Mouse (Mus musculus): ENCODE measurements around the gene Trmt1. TPM values are rescaled to one million over a fixed set of nuclear protein-coding genes. Genes with fewer than 3 reads are reported as not detected.

Gene Trmt1
- polyA plus RNA-seq, 1 experiment from 2014 or later, result 62.1 TPM

- no peak for DNase-seq (ENCODE audit: low spot score)
- WGBS, result under 1% methylated on average over 58 of the region's 62 CpGs
These were observed 1.0 kb downstream of the Trmt1 start for GRCm38 (mm10) chr8:84687003-84687704.

GRCm38 (mm10) chr8:84687705-84688100 lies 1.6 kb downstream of the Trmt1 start, which contains the start of gene Nacc1:
Gene Nacc1, minus strand, starts transcription at chr8:84687862.
- H3K4me2 ChIP-seq (replicated peaks), result peak within 1 kb of the TSS; percentile 94
- H3K4me1 ChIP-seq (replicated peaks; ENCODE audit: control insufficient read depth, insufficient read depth, low read length), result peaks cover 41% of the 10 kb centered on the region
- H3K9ac ChIP-seq, result peak within 1 kb of the TSS; percentile 100
- H3K36me3 ChIP-seq (replicated peaks; ENCODE audit: control insufficient read depth, insufficient read depth), result peaks cover 13% of the 10 kb centered on the region
- WGBS, result 0% methylated on average over 37 of the region's 37 CpGs
- peak within 1 kb of the TSS; percentile 91 for H3K27ac ChIP-seq
- H3K27me3 ChIP-seq (ENCODE audit: control insufficient read depth, insufficient read depth, low read length), result no peaks in the 10 kb centered on the region
- H3K9me3 ChIP-seq (ENCODE audit: control insufficient read depth, low read length), result no peaks in the 10 kb centered on the region
- peak within 1 kb of the TSS; percentile 100 for H3K4me3 ChIP-seq (replicated peaks; ENCODE audit: low read length)
- ATAC-seq (ENCODE audit: low FRiP score) (peak; percentile 80), DNase-seq (ENCODE audit: low spot score) (peak; percentile 89)

More at GRCm38 (mm10) chr8:84687003-84687704, 1.0 kb downstream of the Trmt1 start:
- peak; percentile 7; the same call in 1 of the 2 replicates for ATAC-seq (ENCODE audit: low FRiP score)
- Histone ChIP-seq H3K27ac (peak overlapping the region; percentile 91), H3K9ac (peak overlapping the region; percentile 100), H3K9me3 (ENCODE audit: control insufficient read depth, low read length) (no peaks in the 10 kb centered on the region), H3K4me1 (replicated peaks; ENCODE audit: control insufficient read depth, insufficient read depth, low read length) (peaks cover 41% of the 10 kb centered on the region), H3K4me3 (replicated peaks; ENCODE audit: low read length) (peak overlapping the region; percentile 100), H3K4me2 (replicated peaks) (peak overlapping the region; percentile 94), H3K27me3 (ENCODE audit: control insufficient read depth, insufficient read depth, low read length) (no peaks in the 10 kb centered on the region), H3K36me3 (replicated peaks; ENCODE audit: control insufficient read depth, insufficient read depth) (peaks cover 9% of the 10 kb centered on the region)

GRCm38 (mm10) chr8:84689091-84689915 lies 3.2 kb downstream of the Trmt1 start:
- Histone ChIP-seq H3K4me1 (replicated peaks; ENCODE audit: control insufficient read depth, insufficient read depth, low read length) (peaks cover 41% of the 10 kb centered on the region), H3K27me3 (ENCODE audit: control insufficient read depth, insufficient read depth, low read length) (no peaks in the 10 kb centered on the region), H3K9me3 (ENCODE audit: control insufficient read depth, low read length) (no peaks in the 10 kb centered on the region), H3K9ac (peak overlapping the region; percentile 69), H3K36me3 (replicated peaks; ENCODE audit: control insufficient read depth, insufficient read depth) (peaks cover 24% of the 10 kb centered on the region), H3K4me2 (replicated peaks) (peak overlapping the region; percentile 94), H3K27ac (no peak overlapping the region; the same call in 1 of the 2 replicates), H3K4me3 (replicated peaks; ENCODE audit: low read length) (peak overlapping the region; percentile 67)
- under 1% methylated on average over 47 of the region's 47 CpGs for WGBS
- peak; percentile 89 for ATAC-seq (ENCODE audit: low FRiP score)
- DNase-seq (ENCODE audit: low spot score), result peak; percentile 85

- no peak overlapping the region for H3K4me2 ChIP-seq (replicated peaks)
- no peak overlapping the region for H3K4me3 ChIP-seq (replicated peaks; ENCODE audit: low read length)
- H3K27ac ChIP-seq, result no peak overlapping the region
- H3K9ac ChIP-seq, result no peak overlapping the region
- H3K9me3 ChIP-seq (ENCODE audit: control insufficient read depth, low read length), result no peaks in the 10 kb centered on the region
- H3K36me3 ChIP-seq (replicated peaks; ENCODE audit: control insufficient read depth, insufficient read depth), result peaks cover 63% of the 10 kb centered on the region
- no peaks in the 10 kb centered on the region for H3K27me3 ChIP-seq (ENCODE audit: control insufficient read depth, insufficient read depth, low read length)
- no peak for DNase-seq (ENCODE audit: low spot score)
- peaks cover 13% of the 10 kb centered on the region; the same call in 1 of the 2 replicates for H3K4me1 ChIP-seq (replicated peaks; ENCODE audit: control insufficient read depth, insufficient read depth, low read length)
- ATAC-seq (ENCODE audit: low FRiP score), result no peak
- 82% methylated on average over 4 of the region's 4 CpGs for WGBS
These were observed 7.2 kb downstream of the Trmt1 start for GRCm38 (mm10) chr8:84693332-84693731.

- no peak for ATAC-seq (ENCODE audit: low FRiP score)
- Histone ChIP-seq H3K27me3 (ENCODE audit: control insufficient read depth, insufficient read depth, low read length) (no peaks in the 10 kb centered on the region), H3K9ac (no peak overlapping the region), H3K4me2 (replicated peaks) (no peak overlapping the region), H3K27ac (no peak overlapping the region), H3K4me3 (replicated peaks; ENCODE audit: low read length) (no peak overlapping the region), H3K4me1 (replicated peaks; ENCODE audit: control insufficient read depth, insufficient read depth, low read length) (peaks cover 2% of the 10 kb centered on the region; the same call in 1 of the 2 replicates), H3K9me3 (ENCODE audit: control insufficient read depth, low read length) (no peaks in the 10 kb centered on the region), H3K36me3 (replicated peaks; ENCODE audit: control insufficient read depth, insufficient read depth) (peaks cover 76% of the 10 kb centered on the region)
- no peak for DNase-seq (ENCODE audit: low spot score)
- WGBS, result 94% methylated on average over 6 of the region's 6 CpGs
These were observed 9.0 kb downstream of the Trmt1 start for GRCm38 (mm10) chr8:84695140-84695539.

GRCm38 (mm10) chr8:84697166-84698130 lies 11.3 kb downstream of the Trmt1 start:
- H3K36me3 ChIP-seq (replicated peaks; ENCODE audit: control insufficient read depth, insufficient read depth), result peaks cover 68% of the 10 kb centered on the region
- DNase-seq (ENCODE audit: low spot score) (no peak), ATAC-seq (ENCODE audit: low FRiP score) (no peak)
- WGBS, result 90% methylated on average over 14 of the region's 14 CpGs
- no peaks in the 10 kb centered on the region for H3K4me1 ChIP-seq (replicated peaks; ENCODE audit: control insufficient read depth, insufficient read depth, low read length)
- H3K4me2 ChIP-seq (replicated peaks), result no peak overlapping the region
- no peaks in the 10 kb centered on the region for H3K9me3 ChIP-seq (ENCODE audit: control insufficient read depth, low read length)
- H3K4me3 ChIP-seq (replicated peaks; ENCODE audit: low read length), result no peak overlapping the region
- no peak overlapping the region for H3K27ac ChIP-seq
- peaks cover 16% of the 10 kb centered on the region for H3K27me3 ChIP-seq (ENCODE audit: control insufficient read depth, insufficient read depth, low read length)
- H3K9ac ChIP-seq, result no peak overlapping the region

GRCm38 (mm10) chr8:84698288-84698687 lies 12.2 kb downstream of the Trmt1 start:
- Histone ChIP-seq H3K4me3 (replicated peaks; ENCODE audit: low read length) (no peak overlapping the region), H3K4me2 (replicated peaks) (no peak overlapping the region), H3K36me3 (replicated peaks; ENCODE audit: control insufficient read depth, insufficient read depth) (peaks cover 59% of the 10 kb centered on the region), H3K27me3 (ENCODE audit: control insufficient read depth, insufficient read depth, low read length) (peaks cover 25% of the 10 kb centered on the region), H3K27ac (no peak overlapping the region), H3K9ac (no peak overlapping the region), H3K9me3 (ENCODE audit: control insufficient read depth, low read length) (no peaks in the 10 kb centered on the region), H3K4me1 (replicated peaks; ENCODE audit: control insufficient read depth, insufficient read depth, low read length) (no peaks in the 10 kb centered on the region)
- DNase-seq (ENCODE audit: low spot score) (no peak), ATAC-seq (ENCODE audit: low FRiP score) (no peak)
- 93% methylated on average over 5 of the region's 5 CpGs for WGBS

GRCm38 (mm10) chr8:84698929-84699401 lies 12.9 kb downstream of the Trmt1 start:
- no peak for DNase-seq (ENCODE audit: low spot score)
- 84% methylated on average over 9 of the region's 9 CpGs for WGBS
- Histone ChIP-seq H3K27me3 (ENCODE audit: control insufficient read depth, insufficient read depth, low read length) (peaks cover 31% of the 10 kb centered on the region), H3K9ac (no peak overlapping the region), H3K27ac (no peak overlapping the region), H3K4me1 (replicated peaks; ENCODE audit: control insufficient read depth, insufficient read depth, low read length) (peaks cover 4% of the 10 kb centered on the region; the same call in 1 of the 2 replicates), H3K4me3 (replicated peaks; ENCODE audit: low read length) (no peak overlapping the region), H3K36me3 (replicated peaks; ENCODE audit: control insufficient read depth, insufficient read depth) (peaks cover 53% of the 10 kb centered on the region), H3K4me2 (replicated peaks) (no peak overlapping the region), H3K9me3 (ENCODE audit: control insufficient read depth, low read length) (no peaks in the 10 kb centered on the region)
- no peak for ATAC-seq (ENCODE audit: low FRiP score)
